14 mouse cellular contexts compared by ENCODE assay signal in the genomic region with DNA sequence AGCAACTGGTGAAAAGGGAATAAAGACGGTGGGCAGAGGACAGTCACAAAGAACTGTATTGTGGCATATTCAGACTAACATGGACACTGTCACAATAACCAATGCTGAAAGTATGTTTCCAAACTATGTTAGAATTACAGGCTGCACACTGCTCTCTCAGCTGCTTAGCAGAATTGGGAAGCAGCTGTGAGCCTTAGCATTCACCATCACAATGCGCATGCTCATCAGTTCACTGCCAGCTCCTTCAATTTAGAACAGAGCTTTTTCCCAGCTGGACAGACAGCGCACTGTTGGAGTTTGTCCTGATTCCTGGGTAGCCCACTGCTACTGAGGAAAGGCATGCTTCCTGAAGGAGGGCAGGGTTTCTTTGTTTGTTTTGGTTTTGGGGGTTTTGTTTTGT.
DNase-seq lines count a peak whose midpoint lies in the region; ATAC-seq lines count a peak whose summit lies in the region.
"Had no signal": no experiment of that assay in that cellular context is flagged by ENCODE, and none has a peak within 500 bp of the region (broad histone marks: within the 10 kb centered on the region; RNA-seq: fewer than 3 reads in every experiment).

No protein-coding gene starts in this region.

- H3K9ac ChIP-seq in forebrain, embryonic 13.5 days = no peak overlapping the region
- H3K9ac ChIP-seq in forebrain, embryonic 16.5 days (replicated peaks; ENCODE audit: low read depth, low read length) = no peak overlapping the region
- H3K9ac ChIP-seq: neural tube, embryonic 13.5 days had no signal

- no peaks in the 10 kb centered on the region for H3K4me1 ChIP-seq in forebrain, embryonic 13.5 days
- peaks cover 6% of the 10 kb centered on the region; the same call in 1 of the 2 replicates for H3K4me1 ChIP-seq in forebrain, embryonic 10.5 days
- 0 out of 2 replicates have a peak, but pooled peaks cover 4% of the 10 kb centered on the region for H3K4me1 ChIP-seq in forebrain, embryonic 16.5 days (replicated peaks; ENCODE audit: control insufficient read depth, insufficient read depth, low read length)

- WGBS in forebrain, embryonic 13.5 days = 34% methylated on average over 3 of the region's 3 CpGs
- WGBS in forebrain, embryonic 10.5 days = 69% methylated on average over 3 of the region's 3 CpGs
- 39% methylated on average over 3 of the region's 3 CpGs for WGBS in forebrain, embryonic 16.5 days

- ATAC-seq in forebrain, embryonic 13.5 days = peak; percentile 65; the same call in 1 of the 2 replicates
- ATAC-seq in forebrain, embryonic 16.5 days = peak; percentile 67

- intact Hi-C loops in left cerebral cortex, postnatal 14 days (cut with DNase I) = no loop called here

- no peak overlapping the region for H3K4me3 ChIP-seq in forebrain, embryonic 13.5 days
- no peak overlapping the region for H3K4me3 ChIP-seq in forebrain, embryonic 10.5 days
- no peak overlapping the region for H3K4me3 ChIP-seq in forebrain, embryonic 16.5 days (replicated peaks; ENCODE audit: low read length)
- H3K4me3 ChIP-seq: neural tube, embryonic 13.5 days had no signal

- no peaks in the 10 kb centered on the region for H3K9me3 ChIP-seq in forebrain, embryonic 13.5 days (replicated peaks)
- H3K9me3 ChIP-seq in forebrain, embryonic 10.5 days = no peaks in the 10 kb centered on the region
- no peaks in the 10 kb centered on the region for H3K9me3 ChIP-seq in forebrain, embryonic 16.5 days (ENCODE audit: control insufficient read depth, low read length)
- H3K9me3 ChIP-seq: neural tube, embryonic 13.5 days had no signal

- H3K4me2 ChIP-seq in forebrain, embryonic 13.5 days = no peak overlapping the region
- no peak overlapping the region for H3K4me2 ChIP-seq in forebrain, embryonic 16.5 days (ENCODE audit: low read length)
- H3K4me2 ChIP-seq: neural tube, embryonic 13.5 days had no signal

- H3K27ac ChIP-seq in forebrain, embryonic 13.5 days = no peak overlapping the region
- H3K27ac ChIP-seq in forebrain, embryonic 10.5 days = no peak overlapping the region
- no peak overlapping the region for H3K27ac ChIP-seq in forebrain, embryonic 16.5 days (ENCODE audit: low read length)
- H3K27ac ChIP-seq: kidney, postnatal 0 days; macrophage; neural tube, embryonic 13.5 days had no signal

- H3K36me3 ChIP-seq in forebrain, embryonic 13.5 days (ENCODE audit: poor library complexity, severe bottlenecking) = no peaks in the 10 kb centered on the region
- no peaks in the 10 kb centered on the region for H3K36me3 ChIP-seq in forebrain, embryonic 10.5 days (replicated peaks)
- no peaks in the 10 kb centered on the region for H3K36me3 ChIP-seq in forebrain, embryonic 16.5 days (ENCODE audit: control insufficient read depth, insufficient read depth)
- H3K36me3 ChIP-seq: neural tube, embryonic 13.5 days had no signal

- DNase-seq in forebrain, embryonic 10.5 days (ENCODE audit: extremely low spot score, low spot score) = no peak
- peak; percentile 1 for DNase-seq in ZHBTc4 (ENCODE audit: low read depth, low spot score)
- DNase-seq in left cerebral cortex, postnatal 14 days (ENCODE audit: low spot score in 2 of 2) = peak; percentile 45 to 55
- DNase-seq in heart, adult 11 months = no peak
- no peak for DNase-seq in adrenal gland, postnatal 4 days (ENCODE audit: low spot score in 2 of 2)
- no peak for DNase-seq in T-cell, adult 2 months (ENCODE audit: low spot score)
- DNase-seq: adrenal gland, postnatal 14 days; cerebellum, adult 9-11 months; heart, postnatal 4 days had no signal

- no peaks in the 10 kb centered on the region for H3K27me3 ChIP-seq in forebrain, embryonic 13.5 days
- no peaks in the 10 kb centered on the region for H3K27me3 ChIP-seq in forebrain, embryonic 10.5 days (ENCODE audit: poor library complexity, severe bottlenecking)
- no peaks in the 10 kb centered on the region for H3K27me3 ChIP-seq in forebrain, embryonic 16.5 days (replicated peaks; ENCODE audit: control insufficient read depth, insufficient read depth, low read length)
- H3K27me3 ChIP-seq: neural tube, embryonic 13.5 days had no signal

Comparison
In these comparisons a context has a peak if more than half of its experiments do, and no peak if none do; other contexts are left out.
1. DNase-seq: peak in ZHBTc4 (single experiment) and left cerebral cortex, postnatal 14 days (2 of 2); none in forebrain, embryonic 10.5 days (single experiment), heart, adult 11 months (single experiment), adrenal gland, postnatal 4 days (0 of 2) and T-cell, adult 2 months (single experiment).